Mouse (Mus musculus): ENCODE measurements around the gene Naa25. TPM values are rescaled to one million over a fixed set of nuclear protein-coding genes. Genes with fewer than 3 reads are reported as not detected.

Naa25 gene
- polyA plus RNA-seq, 1 experiment from 2014 or later = 35.5 TPM

- no peak for ATAC-seq (replicated peaks; ENCODE audit: extremely low read depth, insufficient read depth, low FRiP score)
- H3K27ac ChIP-seq (ENCODE audit: low read length) = peak overlapping the region; percentile 98
- H3K27me3 ChIP-seq (ENCODE audit: control insufficient read depth, insufficient read depth, low read length) = no peaks in the 10 kb centered on the region
- 74% methylated on average over 3 of the region's 3 CpGs for WGBS
- no peaks in the 10 kb centered on the region; the same call in 1 of the 2 replicates for H3K36me3 ChIP-seq (ENCODE audit: control insufficient read depth, insufficient read depth)
- H3K4me1 ChIP-seq (ENCODE audit: control insufficient read depth, insufficient read depth, low read length) = peaks cover 29% of the 10 kb centered on the region
- peak overlapping the region; percentile 22; the same call in 1 of the 2 replicates for H3K4me2 ChIP-seq (ENCODE audit: low read depth, low read length)
- no peak overlapping the region for H3K4me3 ChIP-seq (ENCODE audit: low read length)
- no peaks in the 10 kb centered on the region for H3K9me3 ChIP-seq (replicated peaks; ENCODE audit: control insufficient read depth, low read length)
- peak overlapping the region; percentile 30 for H3K9ac ChIP-seq (ENCODE audit: low read length)
Observed at GRCm38 (mm10) chr5:121454503-121454782, 56.7 kb downstream of the Naa25 start.

DNA sequence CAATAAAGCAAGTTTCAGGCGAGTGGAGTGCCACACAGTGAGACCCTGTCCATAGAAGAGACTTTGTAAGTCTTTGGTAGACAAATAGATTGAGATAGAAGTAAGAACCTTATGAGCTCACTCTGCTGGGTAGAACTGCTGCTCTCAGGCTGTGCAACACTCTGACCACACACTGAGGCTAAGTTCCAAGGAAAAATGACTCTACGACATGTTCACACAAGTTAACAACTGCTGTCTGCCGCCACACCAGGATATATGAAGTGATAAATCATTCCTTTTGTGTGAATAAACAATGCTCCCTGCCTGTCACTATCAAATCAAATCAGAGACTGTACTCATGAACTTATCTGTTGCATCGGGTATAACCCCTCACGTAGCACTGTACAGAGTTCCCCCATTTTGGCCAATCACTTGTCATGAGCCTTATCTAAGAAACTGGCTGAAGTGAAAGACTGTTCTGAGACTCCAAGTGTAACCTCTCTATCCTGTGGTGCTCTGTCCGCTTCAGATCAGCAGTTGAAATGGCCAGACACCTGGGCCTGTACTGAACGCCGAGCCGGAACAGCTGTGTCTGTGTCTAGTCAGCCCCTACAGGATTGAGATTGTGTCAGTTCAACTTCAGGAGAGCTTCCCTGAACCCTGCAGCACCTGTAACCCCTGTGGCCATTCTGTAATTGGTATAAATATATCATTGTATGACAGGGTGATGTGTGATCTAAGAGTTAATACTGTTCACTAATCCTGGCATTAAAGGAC, 58.0 kb downstream of the Naa25 start:
- Histone ChIP-seq H3K4me1 (ENCODE audit: control insufficient read depth, insufficient read depth, low read length) (peaks cover 29% of the 10 kb centered on the region), H3K4me2 (ENCODE audit: low read depth, low read length) (no peak overlapping the region), H3K36me3 (ENCODE audit: control insufficient read depth, insufficient read depth) (no peaks in the 10 kb centered on the region), H3K27ac (ENCODE audit: low read length) (no peak overlapping the region; the same call in 1 of the 2 replicates), H3K27me3 (ENCODE audit: control insufficient read depth, insufficient read depth, low read length) (no peaks in the 10 kb centered on the region), H3K9me3 (replicated peaks; ENCODE audit: control insufficient read depth, low read length) (peaks cover 3% of the 10 kb centered on the region; the same call in 1 of the 2 replicates), H3K9ac (ENCODE audit: low read length) (peak overlapping the region; percentile 41), H3K4me3 (ENCODE audit: low read length) (no peak overlapping the region)
- WGBS = 57% methylated on average over 9 of the region's 9 CpGs
- ATAC-seq (replicated peaks; ENCODE audit: extremely low read depth, insufficient read depth, low FRiP score) = no peak

GRCm38 (mm10) chr5:121461339-121462170, 63.8 kb downstream of the Naa25 start:
- H3K36me3 ChIP-seq (ENCODE audit: control insufficient read depth, insufficient read depth) = no peaks in the 10 kb centered on the region
- H3K27ac ChIP-seq (ENCODE audit: low read length) = no peak overlapping the region
- H3K4me1 ChIP-seq (ENCODE audit: control insufficient read depth, insufficient read depth, low read length) = peaks cover 3% of the 10 kb centered on the region; the same call in 1 of the 2 replicates
- H3K9ac ChIP-seq (ENCODE audit: low read length) = no peak overlapping the region
- no peak overlapping the region for H3K4me2 ChIP-seq (ENCODE audit: low read depth, low read length)
- no peak for ATAC-seq (replicated peaks; ENCODE audit: extremely low read depth, insufficient read depth, low FRiP score)
- no peaks in the 10 kb centered on the region for H3K27me3 ChIP-seq (ENCODE audit: control insufficient read depth, insufficient read depth, low read length)
- no peak overlapping the region for H3K4me3 ChIP-seq (ENCODE audit: low read length)
- H3K9me3 ChIP-seq (replicated peaks; ENCODE audit: control insufficient read depth, low read length) = peaks cover 3% of the 10 kb centered on the region; the same call in 1 of the 2 replicates
- WGBS = 38% methylated on average over 4 of the region's 4 CpGs

- Histone ChIP-seq H3K36me3 (ENCODE audit: control insufficient read depth, insufficient read depth) (no peaks in the 10 kb centered on the region), H3K4me3 (ENCODE audit: low read length) (no peak overlapping the region), H3K4me1 (ENCODE audit: control insufficient read depth, insufficient read depth, low read length) (peaks cover 3% of the 10 kb centered on the region; the same call in 1 of the 2 replicates), H3K9me3 (replicated peaks; ENCODE audit: control insufficient read depth, low read length) (peaks cover 3% of the 10 kb centered on the region; the same call in 1 of the 2 replicates), H3K27me3 (ENCODE audit: control insufficient read depth, insufficient read depth, low read length) (no peaks in the 10 kb centered on the region), H3K4me2 (ENCODE audit: low read depth, low read length) (no peak overlapping the region), H3K27ac (ENCODE audit: low read length) (no peak overlapping the region), H3K9ac (ENCODE audit: low read length) (no peak overlapping the region)
- 24% methylated on average over 1 of the region's 1 CpGs for WGBS
- no peak for ATAC-seq (replicated peaks; ENCODE audit: extremely low read depth, insufficient read depth, low FRiP score)
Observed at GRCm38 (mm10) chr5:121462171-121462502, 64.4 kb downstream of the Naa25 start.

DNA sequence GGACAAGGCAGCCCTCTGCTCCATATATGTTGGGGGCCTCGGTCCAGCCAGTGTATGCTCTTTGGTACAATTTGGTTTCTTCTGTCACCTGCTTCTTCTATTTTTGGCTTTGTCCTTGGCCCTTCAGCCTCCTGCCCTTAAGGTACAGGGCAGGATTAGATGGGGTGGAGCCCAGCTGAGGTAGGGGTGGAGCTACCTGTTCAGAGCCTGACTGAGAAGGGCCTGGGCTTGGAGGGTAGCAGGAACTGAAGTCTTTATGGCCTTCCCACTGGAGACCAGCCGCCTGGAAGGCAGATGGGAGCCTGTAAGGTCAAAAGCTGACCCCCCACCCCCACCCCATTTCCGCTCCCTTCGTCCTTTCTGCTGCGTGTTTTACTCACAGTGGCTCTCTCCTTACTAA, 65.2 kb downstream of the Naa25 start:
- no peaks in the 10 kb centered on the region for H3K27me3 ChIP-seq (ENCODE audit: control insufficient read depth, insufficient read depth, low read length)
- no peak overlapping the region for H3K27ac ChIP-seq (ENCODE audit: low read length)
- ATAC-seq (replicated peaks; ENCODE audit: extremely low read depth, insufficient read depth, low FRiP score) = no peak
- no peaks in the 10 kb centered on the region for H3K36me3 ChIP-seq (ENCODE audit: control insufficient read depth, insufficient read depth)
- H3K9ac ChIP-seq (ENCODE audit: low read length) = no peak overlapping the region
- H3K4me3 ChIP-seq (ENCODE audit: low read length) = no peak overlapping the region
- WGBS = 59% methylated on average over 5 of the region's 5 CpGs
- H3K4me2 ChIP-seq (ENCODE audit: low read depth, low read length) = no peak overlapping the region
- H3K9me3 ChIP-seq (replicated peaks; ENCODE audit: control insufficient read depth, low read length) = peaks cover 3% of the 10 kb centered on the region; the same call in 1 of the 2 replicates
- peaks cover 3% of the 10 kb centered on the region; the same call in 1 of the 2 replicates for H3K4me1 ChIP-seq (ENCODE audit: control insufficient read depth, insufficient read depth, low read length)

DNA sequence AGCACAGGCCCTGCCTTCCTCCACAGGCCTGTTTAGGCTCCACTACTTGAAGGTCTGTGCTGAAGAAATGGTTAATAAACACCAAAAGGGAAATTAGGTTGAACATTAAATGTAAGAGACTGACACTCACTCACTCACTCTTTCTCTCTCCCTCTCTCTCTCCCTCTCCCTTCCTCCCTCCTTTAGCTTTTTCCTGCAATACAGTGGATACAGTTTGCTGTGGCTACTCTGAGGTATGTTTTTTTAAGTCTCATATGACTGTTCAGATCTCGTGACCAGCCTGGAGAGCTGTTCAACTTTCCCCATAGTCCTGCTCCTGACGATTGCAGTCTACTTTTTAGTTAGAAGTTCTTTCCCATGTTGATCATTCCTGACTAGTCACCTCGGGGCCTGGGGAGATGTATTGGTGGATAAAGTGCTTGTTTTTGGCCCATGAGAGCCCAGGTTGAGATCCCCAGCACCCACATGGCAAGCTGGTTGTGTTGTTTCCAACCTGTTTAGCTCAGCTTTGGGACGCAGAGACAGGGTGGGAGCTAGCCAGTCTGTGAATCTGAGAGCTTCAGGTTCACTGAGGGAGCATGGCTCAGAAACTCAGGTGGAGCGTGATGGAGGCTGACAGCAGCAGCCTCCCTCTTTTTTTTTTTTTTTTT, 66.0 kb downstream of the Naa25 start:
- no peaks in the 10 kb centered on the region for H3K36me3 ChIP-seq (ENCODE audit: control insufficient read depth, insufficient read depth)
- H3K4me3 ChIP-seq (ENCODE audit: low read length) = no peak overlapping the region
- peaks cover 3% of the 10 kb centered on the region; the same call in 1 of the 2 replicates for H3K9me3 ChIP-seq (replicated peaks; ENCODE audit: control insufficient read depth, low read length)
- H3K4me1 ChIP-seq (ENCODE audit: control insufficient read depth, insufficient read depth, low read length) = peaks cover 3% of the 10 kb centered on the region; the same call in 1 of the 2 replicates
- H3K4me2 ChIP-seq (ENCODE audit: low read depth, low read length) = no peak overlapping the region
- ATAC-seq (replicated peaks; ENCODE audit: extremely low read depth, insufficient read depth, low FRiP score) = no peak
- no peak overlapping the region for H3K27ac ChIP-seq (ENCODE audit: low read length)
- H3K27me3 ChIP-seq (ENCODE audit: control insufficient read depth, insufficient read depth, low read length) = no peaks in the 10 kb centered on the region
- 67% methylated on average over 5 of the region's 5 CpGs for WGBS
- H3K9ac ChIP-seq (ENCODE audit: low read length) = no peak overlapping the region

- Histone ChIP-seq H3K4me3 (ENCODE audit: low read length) (no peak overlapping the region), H3K4me1 (ENCODE audit: control insufficient read depth, insufficient read depth, low read length) (no peaks in the 10 kb centered on the region), H3K9me3 (replicated peaks; ENCODE audit: control insufficient read depth, low read length) (no peaks in the 10 kb centered on the region), H3K27me3 (ENCODE audit: control insufficient read depth, insufficient read depth, low read length) (no peaks in the 10 kb centered on the region), H3K4me2 (ENCODE audit: low read depth, low read length) (no peak overlapping the region), H3K27ac (ENCODE audit: low read length) (no peak overlapping the region), H3K9ac (ENCODE audit: low read length) (no peak overlapping the region), H3K36me3 (ENCODE audit: control insufficient read depth, insufficient read depth) (no peaks in the 10 kb centered on the region)
- 30% methylated on average over 3 of the region's 3 CpGs for WGBS
- ATAC-seq (replicated peaks; ENCODE audit: extremely low read depth, insufficient read depth, low FRiP score) = no peak
Observed at GRCm38 (mm10) chr5:121469566-121469965, 71.8 kb downstream of the Naa25 start.

GRCm38 (mm10) chr5:121472411-121472810, 74.7 kb downstream of the Naa25 start:
- no peaks in the 10 kb centered on the region for H3K27me3 ChIP-seq (ENCODE audit: control insufficient read depth, insufficient read depth, low read length)
- H3K9ac ChIP-seq (ENCODE audit: low read length) = no peak overlapping the region
- H3K36me3 ChIP-seq (ENCODE audit: control insufficient read depth, insufficient read depth) = no peaks in the 10 kb centered on the region
- no peaks in the 10 kb centered on the region for H3K4me1 ChIP-seq (ENCODE audit: control insufficient read depth, insufficient read depth, low read length)
- no peak for ATAC-seq (replicated peaks; ENCODE audit: extremely low read depth, insufficient read depth, low FRiP score)
- no peaks in the 10 kb centered on the region for H3K9me3 ChIP-seq (replicated peaks; ENCODE audit: control insufficient read depth, low read length)
- no peak overlapping the region for H3K27ac ChIP-seq (ENCODE audit: low read length)
- H3K4me2 ChIP-seq (ENCODE audit: low read depth, low read length) = no peak overlapping the region
- H3K4me3 ChIP-seq (ENCODE audit: low read length) = no peak overlapping the region
- 82% methylated on average over 2 of the region's 2 CpGs for WGBS

- ATAC-seq (replicated peaks; ENCODE audit: extremely low read depth, insufficient read depth, low FRiP score) = no peak
- 69% methylated on average over 7 of the region's 7 CpGs for WGBS
Observed at GRCm38 (mm10) chr5:121474610-121475009, 76.9 kb downstream of the Naa25 start.

More at GRCm38 (mm10) chr5:121474610-121475009, 76.9 kb downstream of the Naa25 start:
- H3K4me1 ChIP-seq (ENCODE audit: control insufficient read depth, insufficient read depth, low read length) = no peaks in the 10 kb centered on the region
- no peaks in the 10 kb centered on the region for H3K9me3 ChIP-seq (replicated peaks; ENCODE audit: control insufficient read depth, low read length)
- no peak overlapping the region for H3K4me2 ChIP-seq (ENCODE audit: low read depth, low read length)
- no peak overlapping the region for H3K9ac ChIP-seq (ENCODE audit: low read length)
- no peak overlapping the region for H3K27ac ChIP-seq (ENCODE audit: low read length)
- H3K27me3 ChIP-seq (ENCODE audit: control insufficient read depth, insufficient read depth, low read length) = no peaks in the 10 kb centered on the region
- H3K36me3 ChIP-seq (ENCODE audit: control insufficient read depth, insufficient read depth) = no peaks in the 10 kb centered on the region
- H3K4me3 ChIP-seq (ENCODE audit: low read length) = no peak overlapping the region

All from heart, embryonic 16.5 days (tissue).